Mouse (Mus musculus) limb, embryonic 14.5 days (tissue): Measurements from ENCODE around the gene Sncg. TPM values are rescaled to one million over a fixed set of nuclear protein-coding genes. Genes with fewer than 3 reads are reported as not detected.

ENCODE experiments used
- ATAC-seq: fragments of 200-750 bp; cut with Nextera tagmentation; 2 replicates; pipeline ENCODE4 v1.8.0; 2017; ENCODE audit warnings: low read depth, moderate number of reproducible peaks, moderate TSS enrichment; ENCODE audit not compliant: low FRiP score
- DNase-seq: peaks from one replicate; pipeline ENCODE4 v3.0.0-alpha.2; 2015; ENCODE audit warnings: low spot score
- H3K27ac ChIP-seq: fragments of 300-500 bp; sonication (generic); replicated peaks from 2 replicates; pipeline ENCODE4 v1.5.1; 2014; ENCODE audit warnings: low read depth, mild to moderate bottlenecking, low read length, moderate library complexity, mixed read lengths
- H3K27me3 ChIP-seq: fragments of 300-500 bp; sonication (generic); 2 replicates; pipeline ENCODE4 v1.6.1; 2014; ENCODE audit warnings: low read length, mixed read lengths; ENCODE audit not compliant: control insufficient read depth, insufficient read depth
- H3K36me3 ChIP-seq: fragments of 300-500 bp; sonication (generic); 2 replicates; pipeline ENCODE4 v1.6.1; 2014; ENCODE audit warnings: mild to moderate bottlenecking, low read length, moderate library complexity, mixed read lengths; ENCODE audit not compliant: control insufficient read depth, insufficient read depth
- H3K4me1 ChIP-seq: fragments of 300-500 bp; sonication (generic); 2 replicates; pipeline ENCODE4 v1.6.1; 2014; ENCODE audit warnings: antibody characterized with exemption, low read length, mixed read lengths; ENCODE audit not compliant: control insufficient read depth, insufficient read depth
- H3K4me2 ChIP-seq: fragments of 300-500 bp; sonication (generic); replicated peaks from 2 replicates; pipeline ENCODE4 v1.6.1; 2014; ENCODE audit warnings: low read depth, mild to moderate bottlenecking, low read length, moderate library complexity; ENCODE audit not compliant: severe bottlenecking
- H3K4me3 ChIP-seq: fragments of 300-500 bp; sonication (generic); replicated peaks from 2 replicates; pipeline ENCODE4 v1.5.1; 2014; ENCODE audit warnings: low read length
- H3K9ac ChIP-seq: fragments of 300-500 bp; sonication (generic); 2 replicates; pipeline ENCODE4 v1.6.1; 2014; ENCODE audit warnings: mild to moderate bottlenecking, low read depth, low read length, moderate library complexity; ENCODE audit not compliant: severe bottlenecking
- H3K9me3 ChIP-seq: fragments of 300-500 bp; sonication (generic); 2 replicates; pipeline ENCODE4 v1.6.1; 2016; ENCODE audit warnings: low read length; ENCODE audit not compliant: control insufficient read depth
- POLR2A ChIP-seq: fragments of 200-500 bp; IDR thresholded peaks from 2 replicates; pipeline ENCODE4 v1.8.0; 2012; ENCODE audit warnings: inconsistent platforms, mild to moderate bottlenecking, moderate library complexity, borderline replicate concordance; ENCODE audit not compliant: insufficient read depth, insufficient read length; ENCODE audit errors: extremely low read depth
- WGBS: fragments of 180-500 bp; shearing (Covaris S2); extraction: QIAGEN DNeasy Blood & Tissue Kit; methylation state at CpG from one replicate; pipeline ENCODE4 v1.1.7; 2014; 5-methylcytosine and 5-hydroxymethylcytosine counted together
- polyA plus RNA-seq, 2 experiments: library from polyadenylated mRNA; depleted of rRNA in 1 of 2; stranded (reverse) in 1 of 2; unstranded in 1 of 2; fragments of >200 nt; fragmentation: Nextera tagmentation in 1 of 2; extraction: Ambion mirVana in 1 of 2; gene quantifications; 2 replicates each; pipeline versions ENCODE4 v1.2.1 to v1.2.3; 2012 to 2014

Gene Sncg
- polyA plus RNA-seq, 2 experiments: 3.6 to 3.8 TPM

GRCm38 (mm10) chr14:34377121-34377520 lies 2.5 kb upstream of the Sncg start:
- Histone ChIP-seq H3K4me3 (no peak overlapping the region), H3K36me3 (no peaks in the 10 kb centered on the region), H3K9me3 (no peaks in the 10 kb centered on the region), H3K27ac (no peak overlapping the region), H3K27me3 (no peaks in the 10 kb centered on the region), H3K4me1 (peaks cover 17% of the 10 kb centered on the region), H3K4me2 (no peak overlapping the region), H3K9ac (no peak overlapping the region)
- 67% methylated on average over 4 of the region's 4 CpGs for WGBS
- ATAC-seq (no peak), DNase-seq (no peak)
- TF ChIP-seq POLR2A: no peak

- no peaks in the 10 kb centered on the region for H3K36me3 ChIP-seq
- no peak for ATAC-seq
- H3K4me1 ChIP-seq: peaks cover 17% of the 10 kb centered on the region
- no peak overlapping the region for H3K4me3 ChIP-seq
- H3K9me3 ChIP-seq: no peaks in the 10 kb centered on the region
- H3K4me2 ChIP-seq: no peak overlapping the region
- no peak for DNase-seq
- TF ChIP-seq POLR2A: no peak
- 64% methylated on average over 5 of the region's 5 CpGs for WGBS
- no peak overlapping the region for H3K9ac ChIP-seq
- H3K27ac ChIP-seq: no peak overlapping the region
- no peaks in the 10 kb centered on the region for H3K27me3 ChIP-seq
These were observed 1.4 kb upstream of the Sncg start for GRCm38 (mm10) chr14:34375941-34376340.

- Histone ChIP-seq H3K4me1 (peaks cover 17% of the 10 kb centered on the region), H3K36me3 (no peaks in the 10 kb centered on the region), H3K4me3 (no peak within 1 kb of the TSS), H3K27me3 (no peaks in the 10 kb centered on the region), H3K9me3 (no peaks in the 10 kb centered on the region), H3K27ac (no peak within 1 kb of the TSS), H3K9ac (no peak within 1 kb of the TSS), H3K4me2 (no peak within 1 kb of the TSS)
- TF ChIP-seq POLR2A: no peak
- ATAC-seq (no peak), DNase-seq (no peak)
- WGBS: 80% methylated on average over 13 of the region's 13 CpGs
These were observed 871 bp upstream of the Sncg start, which contains the start of gene Mmrn2 for GRCm38 (mm10) chr14:34375415-34375904. TSS of gene Mmrn2 (plus strand) at chr14:34375465.

- H3K27ac ChIP-seq: no peak overlapping the region
- no peaks in the 10 kb centered on the region for H3K27me3 ChIP-seq
- no peak overlapping the region for H3K4me3 ChIP-seq
- H3K4me1 ChIP-seq: peaks cover 11% of the 10 kb centered on the region
- no peak for DNase-seq
- no peak for ATAC-seq
- no peak overlapping the region for H3K4me2 ChIP-seq
- H3K9me3 ChIP-seq: no peaks in the 10 kb centered on the region
- H3K9ac ChIP-seq: no peak overlapping the region
- H3K36me3 ChIP-seq: no peaks in the 10 kb centered on the region
- 73% methylated on average over 6 of the region's 6 CpGs for WGBS
- TF ChIP-seq POLR2A: no peak
These were observed 1.0 kb downstream of the Sncg start for GRCm38 (mm10) chr14:34373581-34373980.

- DNase-seq: no peak
- H3K27me3 ChIP-seq: no peaks in the 10 kb centered on the region
- WGBS: 80% methylated on average over 6 of the region's 6 CpGs
- no peak overlapping the region for H3K4me3 ChIP-seq
- no peak for TF ChIP-seq POLR2A
- H3K9me3 ChIP-seq: no peaks in the 10 kb centered on the region
- H3K27ac ChIP-seq: no peak overlapping the region
- peaks cover 5% of the 10 kb centered on the region; the same call in 1 of the 2 replicates for H3K4me1 ChIP-seq
- H3K9ac ChIP-seq: no peak overlapping the region
- no peaks in the 10 kb centered on the region for H3K36me3 ChIP-seq
- H3K4me2 ChIP-seq: no peak overlapping the region
- no peak for ATAC-seq
These were observed 1.9 kb downstream of the Sncg start for GRCm38 (mm10) chr14:34372646-34373045.

GRCm38 (mm10) chr14:34371763-34372162 lies 2.8 kb downstream of the Sncg start:
- WGBS: 54% methylated on average over 2 of the region's 2 CpGs

More at GRCm38 (mm10) chr14:34371763-34372162, 2.8 kb downstream of the Sncg start:
- H3K9ac ChIP-seq: no peak overlapping the region
- no peaks in the 10 kb centered on the region for H3K27me3 ChIP-seq
- ATAC-seq: no peak
- H3K36me3 ChIP-seq: no peaks in the 10 kb centered on the region
- H3K27ac ChIP-seq: no peak overlapping the region
- H3K4me3 ChIP-seq: no peak overlapping the region
- H3K4me2 ChIP-seq: no peak overlapping the region
- no peaks in the 10 kb centered on the region for H3K9me3 ChIP-seq
- no peak for TF ChIP-seq POLR2A
- peaks cover 5% of the 10 kb centered on the region; the same call in 1 of the 2 replicates for H3K4me1 ChIP-seq
- DNase-seq: no peak
